Mouse (Mus musculus): ENCODE measurements around the gene Gm12800. TPM values are rescaled to one million over a fixed set of nuclear protein-coding genes. Genes with fewer than 3 reads are reported as not detected.
"Not testable (repeated sequence)": the region's sequence is repeated elsewhere in the genome, so short reads cannot be mapped to it uniquely, and the experiment has no call there.

Gene Gm12800
- total RNA-seq (2021) = not detected
- long read RNA-seq, experiment 1 = 0 reads
- long read RNA-seq, experiment 2 = 0 reads

DNA sequence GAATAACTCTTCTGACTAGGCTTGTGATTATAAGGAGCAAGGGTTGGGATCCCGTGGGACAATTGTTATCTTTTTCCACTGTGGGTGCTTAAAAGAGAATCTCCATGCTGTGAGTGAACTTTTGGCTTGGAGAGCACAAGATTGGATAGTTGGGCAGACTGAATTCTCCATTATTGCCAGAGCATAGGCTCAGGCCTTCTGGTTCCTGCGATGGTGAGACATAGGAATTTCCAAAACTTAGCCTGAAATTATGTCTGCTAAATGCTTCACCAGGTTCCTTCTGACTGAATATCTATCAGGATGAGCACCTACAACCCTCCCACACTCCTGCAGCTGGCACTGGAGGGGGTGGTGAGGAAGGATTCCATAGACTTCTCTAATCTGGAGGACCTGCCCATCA, at the start of gene Gm12800:
Gm12800 (plus strand) TSS at position 301 of the 400 bp plus-strand sequence.
- H3K27ac ChIP-seq = not testable (repeated sequence)

DNA sequence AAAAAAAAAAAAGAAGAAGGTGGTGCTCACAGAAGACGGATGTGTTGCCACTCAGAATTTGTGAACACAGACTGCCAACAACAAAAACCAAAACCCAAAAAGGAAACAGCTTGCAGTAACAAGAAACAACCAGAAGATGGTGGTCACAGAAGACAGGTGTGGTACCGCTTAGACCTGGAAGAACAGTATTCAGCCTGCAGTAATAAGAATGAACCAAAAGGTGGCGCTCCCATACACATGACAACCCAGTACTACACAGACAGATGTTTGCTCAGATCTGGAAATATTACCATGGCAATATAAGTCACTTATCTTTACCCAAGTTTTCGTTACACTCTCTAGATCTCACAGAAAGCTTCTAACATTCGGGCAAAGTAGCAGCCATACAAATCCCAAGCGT, 48.0 kb upstream of the Gm12800 start:
- TF ChIP-seq CTCF (conservative IDR thresholded peaks at IDR 0.05) = peak; percentile 79
- Histone ChIP-seq H3K4me3 (no peak overlapping the region), H3K27ac (no peak overlapping the region)
- DNase-seq (ENCODE audit: low spot score in 2 of 2) = peak; percentile 12 to 14

More for the DNA sequence above, at the start of gene Gm12800:
- H3K4me3 ChIP-seq; DNase-seq (ENCODE audit: low spot score in 2 of 2): not testable (repeated sequence)

DNA sequence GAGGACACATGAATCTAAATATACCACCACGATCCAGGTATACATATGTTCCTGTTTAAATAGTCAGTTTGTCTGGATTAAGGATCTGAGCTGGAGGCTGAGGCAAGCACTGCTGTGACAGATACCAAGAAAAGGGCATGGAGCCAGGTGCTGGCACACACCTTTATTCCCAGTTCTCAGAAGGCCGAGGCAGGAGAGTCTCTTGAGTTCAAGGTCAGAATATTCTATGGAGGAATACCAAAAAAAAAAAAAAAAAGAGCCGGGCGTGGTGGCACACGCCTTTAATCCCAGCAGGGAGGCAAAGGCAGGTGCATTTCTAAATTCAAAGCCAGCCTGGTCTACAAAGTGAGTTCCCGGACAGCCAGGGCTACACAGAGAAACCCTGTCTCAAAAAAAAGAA, 46.6 kb upstream of the Gm12800 start:
- Histone ChIP-seq H3K4me3 (no peak overlapping the region), H3K27ac (no peak overlapping the region)
- no peak for TF ChIP-seq CTCF (conservative IDR thresholded peaks at IDR 0.05)
- no peak for DNase-seq (ENCODE audit: low spot score in 2 of 2)

DNA sequence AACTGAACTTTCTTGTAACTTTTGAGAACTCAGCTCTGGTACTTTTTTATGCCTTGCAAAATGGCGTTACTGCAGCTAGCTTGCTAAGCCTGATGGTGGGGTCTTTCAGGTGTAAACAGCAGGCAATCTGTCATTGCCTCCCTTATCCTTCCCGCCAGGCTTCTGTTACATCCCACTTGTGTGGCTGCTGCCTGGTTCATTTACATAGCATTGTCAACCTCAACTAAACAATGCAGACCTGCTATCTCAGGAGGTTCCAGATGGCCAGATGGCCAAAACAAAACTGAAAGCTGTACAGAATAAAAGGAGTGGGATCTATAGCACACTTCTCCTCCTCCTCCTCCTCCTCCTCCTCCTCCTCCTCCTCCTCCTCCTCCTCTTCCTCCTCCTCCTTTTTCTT, 36.9 kb upstream of the Gm12800 start:
- H3K27ac ChIP-seq; H3K4me3 ChIP-seq; DNase-seq (ENCODE audit: low spot score in 2 of 2): not testable (repeated sequence)

DNA sequence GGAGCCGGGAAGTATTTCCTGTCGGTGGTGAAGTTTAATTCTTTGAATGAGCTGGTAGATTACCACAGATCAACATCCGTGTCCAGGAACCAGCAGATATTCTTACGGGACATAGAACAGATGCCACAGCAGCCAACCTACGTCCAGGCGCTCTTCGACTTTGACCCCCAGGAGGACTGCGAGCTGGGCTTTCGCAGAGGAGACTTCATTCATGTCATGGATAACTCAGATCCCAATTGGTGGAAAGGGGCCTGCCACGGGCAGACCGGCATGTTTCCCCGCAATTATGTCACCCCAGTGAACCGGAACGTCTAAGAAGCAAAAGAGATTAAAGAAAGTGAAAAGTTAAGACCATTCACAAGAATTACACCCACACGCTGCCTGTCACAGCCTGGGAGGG, 33.2 kb upstream of the Gm12800 start:
- DNase-seq (ENCODE audit: low spot score in 2 of 2); H3K27ac ChIP-seq; H3K4me3 ChIP-seq: not testable (repeated sequence)

DNA sequence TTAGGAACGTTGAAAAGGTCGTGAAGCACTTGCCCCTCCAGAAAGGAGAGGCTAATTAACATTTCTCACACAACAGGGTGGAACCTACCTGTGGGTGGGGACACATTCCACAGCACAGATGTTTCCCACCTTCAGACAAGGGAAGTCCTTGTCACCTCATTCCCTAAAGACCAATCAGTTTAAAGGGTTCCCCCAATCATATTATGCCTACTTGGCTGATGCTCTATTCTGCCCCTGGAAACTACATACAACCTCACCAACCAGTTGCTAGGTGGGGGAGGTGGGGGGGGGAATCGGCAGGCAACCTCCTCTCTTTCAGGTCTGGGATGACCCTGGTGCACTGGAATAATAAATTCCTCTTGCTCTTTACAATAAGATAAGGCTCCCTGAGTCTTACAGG, 25.3 kb upstream of the Gm12800 start:
- Histone ChIP-seq H3K4me3 (no peak overlapping the region), H3K27ac (no peak overlapping the region)
- no peak for DNase-seq (ENCODE audit: low spot score in 2 of 2)
- no peak for TF ChIP-seq CTCF (conservative IDR thresholded peaks at IDR 0.05)

DNA sequence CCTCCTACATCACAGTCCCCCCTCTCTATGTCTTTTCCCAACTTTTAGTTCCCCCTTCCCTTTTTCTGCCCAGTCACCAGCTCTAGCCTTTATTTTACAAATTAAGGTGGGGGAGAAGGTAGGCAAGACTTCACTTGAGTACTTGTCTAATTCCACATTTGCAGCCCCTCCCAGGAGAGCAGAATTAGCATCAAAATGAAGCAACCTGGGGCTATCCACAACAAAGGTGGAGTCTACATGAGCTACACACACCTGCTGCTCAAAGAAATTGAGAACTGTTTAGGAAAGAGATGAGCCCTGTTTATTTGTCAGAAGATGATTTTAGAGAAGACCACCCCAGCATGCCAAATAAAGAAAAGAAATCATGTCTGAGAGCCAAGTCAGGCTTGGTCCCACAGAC, 19.5 kb upstream of the Gm12800 start:
- no peak for TF ChIP-seq CTCF (conservative IDR thresholded peaks at IDR 0.05)
- no peak for DNase-seq (ENCODE audit: low spot score in 2 of 2)
- no peak overlapping the region for H3K27ac ChIP-seq
- H3K4me3 ChIP-seq = no peak overlapping the region

DNA sequence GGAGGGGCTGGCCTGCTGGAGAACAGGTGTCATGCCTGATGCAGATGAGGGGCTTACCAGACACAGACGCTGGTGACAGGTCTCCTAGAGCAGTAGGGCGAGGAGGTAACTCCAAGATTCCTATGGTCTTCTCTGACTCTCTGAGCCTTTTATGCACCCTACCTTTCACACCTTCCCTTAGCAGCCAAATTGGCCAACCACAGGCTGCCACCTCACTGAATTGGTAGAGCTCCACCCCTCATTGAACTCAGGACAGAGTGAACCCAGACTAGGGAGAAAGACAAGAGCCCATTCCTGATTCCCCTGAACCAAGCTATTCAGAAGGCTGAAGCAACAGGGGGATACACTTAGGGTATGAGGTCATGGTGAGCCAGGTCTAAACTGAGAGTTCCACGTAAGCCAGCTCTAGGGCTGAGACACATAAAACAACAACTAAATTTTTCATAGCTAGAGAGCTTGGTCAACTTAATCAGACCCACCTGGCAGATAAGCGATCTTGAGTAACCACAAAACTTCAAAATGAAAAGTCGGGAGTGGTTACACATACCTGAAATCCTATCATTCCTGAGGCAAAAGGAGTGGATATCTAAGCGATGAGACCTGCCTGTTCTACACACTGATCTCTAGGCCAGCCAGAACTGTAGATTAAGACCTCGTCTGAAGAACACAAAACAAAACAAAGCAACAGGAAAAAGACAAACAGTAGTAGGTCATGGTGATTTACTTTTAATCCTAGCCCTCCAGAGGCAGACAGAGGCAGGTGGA, 15.1 kb upstream of the Gm12800 start, which contains the start of gene C130073F10Rik:
C130073F10Rik (minus strand) TSS at position 134 of the 765 bp plus-strand sequence.
- DNase-seq (ENCODE audit: low spot score in 2 of 2) = no peak
- no peak for TF ChIP-seq CTCF (conservative IDR thresholded peaks at IDR 0.05)
- H3K27ac ChIP-seq = no peak within 1 kb of the TSS
- H3K4me3 ChIP-seq = no peak within 1 kb of the TSS

DNA sequence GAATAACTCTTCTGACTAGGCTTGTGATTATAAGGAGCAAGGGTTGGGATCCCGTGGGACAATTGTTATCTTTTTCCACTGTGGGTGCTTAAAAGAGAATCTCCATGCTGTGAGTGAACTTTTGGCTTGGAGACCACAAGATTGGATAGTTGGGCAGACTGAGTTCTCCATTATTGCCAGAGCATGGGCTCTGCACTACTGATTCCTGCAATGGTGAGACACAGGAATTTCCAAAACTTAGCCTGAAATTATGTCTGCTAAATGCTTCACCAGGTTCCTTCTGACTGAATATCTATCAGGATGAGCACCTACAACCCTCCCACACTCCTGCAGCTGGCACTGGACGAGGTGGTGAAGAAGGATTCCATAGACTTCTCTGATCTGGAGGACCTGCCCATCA, 31.2 kb downstream of the Gm12800 start, which contains the start of gene Gm12794:
Gm12794 (plus strand) TSS at position 301 of the 400 bp plus-strand sequence.
- not testable (repeated sequence) for H3K27ac ChIP-seq; DNase-seq (ENCODE audit: low spot score in 2 of 2); H3K4me3 ChIP-seq

Other genes with a start within 250 kb of the Gm12800 start
- 1 to 10 TPM; 1.5 to 3.0 TPM for gene Lepr, start 191.7 kb upstream of the Gm12800 start, total RNA-seq (2021)
- gene B020004J07Rik, start 65.1 kb upstream of the Gm12800 start, total RNA-seq (2021) = not detected
- gene C130073F10Rik, start 15.3 kb upstream of the Gm12800 start, total RNA-seq (2021) = not detected
- not detected for gene Gm12794, start 31.3 kb downstream of the Gm12800 start, total RNA-seq (2021)
- gene Gm12790, start 71.9 kb downstream of the Gm12800 start, total RNA-seq (2021) = not detected
- gene Gm12789, start 77.5 kb downstream of the Gm12800 start, total RNA-seq (2021) = not detected
- gene Pde4b, start 178.4 kb downstream of the Gm12800 start, total RNA-seq (2021) = 10 to 100 TPM; 58.3 to 69.5 TPM